Mouse (Mus musculus) erythroblast, embryonic 14.5 days (primary cell): ENCODE data around the gene Fopnl. TPM values are rescaled to one million over a fixed set of nuclear protein-coding genes. Genes with fewer than 3 reads are reported as not detected.

Source experiments
- H3K27me3 ChIP-seq: 2 replicates; pipeline ENCODE4 v1.6.1; 2012; ENCODE audit warnings: inconsistent platforms; ENCODE audit not compliant: control insufficient read depth
- H3K36me3 ChIP-seq: 2 replicates; pipeline ENCODE4 v1.6.1; 2012; ENCODE audit warnings: mild to moderate bottlenecking, inconsistent platforms; ENCODE audit not compliant: control insufficient read depth
- H3K4me1 ChIP-seq: 2 replicates; pipeline ENCODE4 v1.6.1; 2012; ENCODE audit warnings: inconsistent platforms; ENCODE audit not compliant: control insufficient read depth
- H3K4me3 ChIP-seq: replicated peaks from 2 replicates; pipeline ENCODE3; 2012; ENCODE audit warnings: moderate library complexity, mild to moderate bottlenecking, inconsistent platforms
- H3K9me3 ChIP-seq: 2 replicates; pipeline ENCODE4 v1.6.1; 2012; ENCODE audit warnings: low read length, inconsistent platforms, mixed read lengths; ENCODE audit not compliant: control insufficient read depth
- GATA1 ChIP-seq: IDR thresholded peaks from 2 replicates; pipeline ENCODE4 v1.6.1; 2012; ENCODE audit warnings: low read length, inconsistent platforms, mixed read lengths
- TAL1 ChIP-seq: IDR thresholded peaks from 3 replicates; pipeline ENCODE4 v1.6.1; 2012; ENCODE audit warnings: low read length, inconsistent platforms, mixed read lengths
- polyA plus RNA-seq: library from polyadenylated mRNA; stranded (reverse); fragments of >175 nt; gene quantifications from 2 replicates; pipeline ENCODE4 v1.2.3, GENCODE M21; 2012

Fopnl gene
- polyA plus RNA-seq: 0.60 and 1.2 TPM in 2 replicates

- H3K4me3 ChIP-seq: peak within 1 kb of the TSS; percentile 89
- TF ChIP-seq TAL1 (no peak), GATA1 (no peak)
- H3K9me3 ChIP-seq: no peaks in the 10 kb centered on the region
- H3K27me3 ChIP-seq: peaks cover 9% of the 10 kb centered on the region
- peaks cover 26% of the 10 kb centered on the region for H3K36me3 ChIP-seq
- H3K4me1 ChIP-seq: peaks cover 31% of the 10 kb centered on the region
Measured at GRCm38 (mm10) chr16:14316884-14317876, at the start of gene Fopnl. Gene Fopnl, minus strand, starts transcription at chr16:14317405.

- no peaks in the 10 kb centered on the region for H3K27me3 ChIP-seq
- TF ChIP-seq GATA1 (no peak), TAL1 (no peak)
- no peaks in the 10 kb centered on the region for H3K9me3 ChIP-seq
- no peak overlapping the region for H3K4me3 ChIP-seq
- H3K4me1 ChIP-seq: peaks cover 56% of the 10 kb centered on the region
- H3K36me3 ChIP-seq: no peaks in the 10 kb centered on the region
Measured at GRCm38 (mm10) chr16:14366017-14366416, 48.8 kb upstream of the Fopnl start.

- no peak for TF ChIP-seq GATA1
- no peak for TF ChIP-seq TAL1
- H3K27me3 ChIP-seq: no peaks in the 10 kb centered on the region
- no peaks in the 10 kb centered on the region for H3K9me3 ChIP-seq
- H3K4me1 ChIP-seq: peaks cover 60% of the 10 kb centered on the region
- H3K36me3 ChIP-seq: no peaks in the 10 kb centered on the region
- no peak overlapping the region for H3K4me3 ChIP-seq
Measured at GRCm38 (mm10) chr16:14365457-14365856, 48.3 kb upstream of the Fopnl start.

- no peaks in the 10 kb centered on the region for H3K9me3 ChIP-seq
- peaks cover 55% of the 10 kb centered on the region for H3K4me1 ChIP-seq
- H3K4me3 ChIP-seq: no peak overlapping the region
- no peak for TF ChIP-seq TAL1
- TF ChIP-seq GATA1: no peak
- no peaks in the 10 kb centered on the region for H3K27me3 ChIP-seq
- no peaks in the 10 kb centered on the region for H3K36me3 ChIP-seq
Measured at GRCm38 (mm10) chr16:14364066-14364465, 46.9 kb upstream of the Fopnl start.

GRCm38 (mm10) chr16:14363496-14363895 is 46.3 kb upstream of the Fopnl start:
- no peaks in the 10 kb centered on the region for H3K27me3 ChIP-seq
- H3K9me3 ChIP-seq: no peaks in the 10 kb centered on the region
- no peak overlapping the region for H3K4me3 ChIP-seq
- peaks cover 55% of the 10 kb centered on the region for H3K4me1 ChIP-seq
- no peaks in the 10 kb centered on the region for H3K36me3 ChIP-seq
- TF ChIP-seq TAL1 (no peak), GATA1 (no peak)

- TF ChIP-seq GATA1 (no peak), TAL1 (no peak)
- Histone ChIP-seq H3K27me3 (no peaks in the 10 kb centered on the region), H3K4me3 (peak overlapping the region; percentile 76), H3K36me3 (no peaks in the 10 kb centered on the region), H3K4me1 (peaks cover 58% of the 10 kb centered on the region), H3K9me3 (no peaks in the 10 kb centered on the region)
Measured at GRCm38 (mm10) chr16:14362099-14362820, 45.1 kb upstream of the Fopnl start.

- no peaks in the 10 kb centered on the region for H3K9me3 ChIP-seq
- no peaks in the 10 kb centered on the region for H3K36me3 ChIP-seq
- TF ChIP-seq GATA1: no peak
- no peak for TF ChIP-seq TAL1
- no peaks in the 10 kb centered on the region for H3K27me3 ChIP-seq
- peaks cover 57% of the 10 kb centered on the region for H3K4me1 ChIP-seq
- peak within 1 kb of the TSS; percentile 76 for H3K4me3 ChIP-seq
Measured at GRCm38 (mm10) chr16:14361362-14362098, 44.3 kb upstream of the Fopnl start, which contains the start of gene Abcc1. Gene Abcc1, plus strand, starts transcription at chr16:14361558.

GRCm38 (mm10) chr16:14360931-14361330 is 43.7 kb upstream of the Fopnl start:
- TF ChIP-seq TAL1 (no peak), GATA1 (no peak)
- Histone ChIP-seq H3K4me3 (peak overlapping the region; percentile 76), H3K4me1 (peaks cover 53% of the 10 kb centered on the region), H3K9me3 (no peaks in the 10 kb centered on the region), H3K27me3 (no peaks in the 10 kb centered on the region), H3K36me3 (no peaks in the 10 kb centered on the region)
